Mouse (Mus musculus) G1E (cell line): ENCODE measurements around the gene Gm20869. TPM values are rescaled to one million over a fixed set of nuclear protein-coding genes. Genes with fewer than 3 reads are reported as not detected.
"Not testable (repeated sequence)": the region's sequence is repeated elsewhere in the genome, so short reads cannot be mapped to it uniquely, and the experiment has no call there.

Source experiments
- ATAC-seq: 2 replicates; pipeline ENCODE4 v1.8.0; 2016; ENCODE audit warnings: mild to moderate bottlenecking; ENCODE audit not compliant: insufficient number of reproducible peaks, poor library complexity, low FRiP score, severe bottlenecking; ENCODE audit errors: extremely low read depth
- DNase-seq: peaks from one replicate; pipeline ENCODE4 v3.0.0; 2012; ENCODE audit warnings: low spot score
- H3K27me3 ChIP-seq: 2 replicates; pipeline ENCODE4 v1.6.1; 2012; ENCODE audit warnings: mild to moderate bottlenecking, low read length, inconsistent platforms; ENCODE audit not compliant: insufficient read depth
- H3K36me3 ChIP-seq: replicated peaks from 2 replicates; pipeline ENCODE3; 2012; ENCODE audit warnings: mild to moderate bottlenecking, inconsistent platforms
- H3K4me1 ChIP-seq: 2 replicates; pipeline ENCODE4 v1.6.1; 2012; ENCODE audit warnings: low read depth, low read length, inconsistent platforms, mixed read lengths; ENCODE audit not compliant: insufficient read depth
- H3K4me3 ChIP-seq: 2 replicates; pipeline ENCODE4 v1.5.1; 2012; ENCODE audit warnings: low read depth, mild to moderate bottlenecking, inconsistent platforms, low read length, moderate library complexity, mixed read lengths
- H3K9me3 ChIP-seq: replicated peaks from 2 replicates; pipeline ENCODE4 v1.6.1; 2012; ENCODE audit warnings: inconsistent platforms
- polyA plus RNA-seq: library from polyadenylated mRNA; stranded (reverse); fragments of >175 nt; gene quantifications from 2 replicates; pipeline ENCODE4 v1.2.3, GENCODE M21; 2012
- total RNA-seq, 2 experiments: library from RNA; stranded (forward) in 1 of 2; stranded (reverse) in 1 of 2; fragments of 200-1000 nt in 1 of 2; fragments of >200 nt in 1 of 2; fragmentation: Nextera tagmentation in 1 of 2; gene quantifications; 2 replicates each; pipeline ENCODE4 v1.2.3; 2014 to 2017

The Gm20869 gene
- total RNA-seq (2014; fragmentation: Nextera tagmentation) (not detected in 2 replicates), total RNA-seq (2017) (not detected in 2 replicates), polyA plus RNA-seq (not detected in 2 replicates)

- not testable (repeated sequence) for H3K27me3 ChIP-seq, H3K36me3 ChIP-seq, DNase-seq, H3K9me3 ChIP-seq, ATAC-seq, H3K4me1 ChIP-seq, H3K4me3 ChIP-seq
Measured at GRCm38 (mm10) chrY:71469149-71469548, at the start of gene Gm20869. TSS of gene Gm20869 (plus strand) at chrY:71469449.

Other genes with a start within 250 kb of the Gm20869 start
- not detected in 2 replicates for gene Gm20870, start 222.6 kb downstream of the Gm20869 start, total RNA-seq (2014; fragmentation: Nextera tagmentation)
- not detected in 2 replicates for gene Gm20870, start 222.6 kb downstream of the Gm20869 start, total RNA-seq (2017)
- gene Gm20870, start 222.6 kb downstream of the Gm20869 start, polyA plus RNA-seq: not detected in 2 replicates